Mouse (Mus musculus): ENCODE measurements around the gene Zbtb44.

GRCm38 (mm10) chr9:31091162-31091581 lies 60.7 kb downstream of the Zbtb44 start:
- TF ChIP-seq CTCF (IDR thresholded peaks at IDR 0.05) (no peak), POLR2A (IDR thresholded peaks at IDR 0.05; ENCODE audit: insufficient read depth, low read depth, low read length) (no peak), EP300 (IDR thresholded peaks at IDR 0.05; ENCODE audit: insufficient read depth, low read depth, low read length) (no peak)
